Mouse (Mus musculus) forebrain, embryonic 10.5 days (tissue): ENCODE data around the gene Tmem178b. TPM values are rescaled to one million over a fixed set of nuclear protein-coding genes. Genes with fewer than 3 reads are reported as not detected.

ENCODE experiments used
- DNase-seq: peaks from one replicate; pipeline ENCODE4 v3.0.0-alpha.2; 2017; ENCODE audit warnings: low spot score; ENCODE audit errors: extremely low spot score
- H3K27ac ChIP-seq: fragments of 300-500 bp; sonication (generic); 2 replicates; pipeline ENCODE4 v1.5.1; 2016; ENCODE audit warnings: mild to moderate bottlenecking
- H3K27me3 ChIP-seq: fragments of 300-500 bp; sonication (generic); 2 replicates; pipeline ENCODE4 v1.6.1; 2016; ENCODE audit warnings: mild to moderate bottlenecking; ENCODE audit not compliant: poor library complexity, severe bottlenecking
- H3K36me3 ChIP-seq: fragments of 300-500 bp; sonication (generic); replicated peaks from 2 replicates; pipeline ENCODE4 v1.6.1; 2016; ENCODE audit warnings: mild to moderate bottlenecking, moderate library complexity
- H3K4me1 ChIP-seq: fragments of 300-500 bp; sonication (generic); 2 replicates; pipeline ENCODE4 v1.6.1; 2016
- H3K4me3 ChIP-seq: fragments of 300-500 bp; sonication (generic); 2 replicates; pipeline ENCODE4 v1.5.1; 2016; ENCODE audit warnings: mild to moderate bottlenecking, moderate library complexity
- H3K9me3 ChIP-seq: fragments of 300-500 bp; sonication (generic); 2 replicates; pipeline ENCODE4 v1.6.1; 2016; ENCODE audit warnings: mild to moderate bottlenecking, moderate library complexity
- WGBS: fragments of 180-500 bp; shearing (Covaris S2); methylation state at CpG from one replicate; pipeline ENCODE4 v1.1.7; 2016; 5-methylcytosine and 5-hydroxymethylcytosine counted together
- polyA plus RNA-seq: library from polyadenylated mRNA; unstranded; fragments of >200 nt; fragmentation: Nextera tagmentation; extraction: Ambion mirVana; gene quantifications from 2 replicates; pipeline ENCODE4 v1.2.1, GENCODE M21; 2016

Gene Tmem178b
- polyA plus RNA-seq, result 0.90 and 1.3 TPM in 2 replicates

- peak within 1 kb of the TSS; percentile 73 for H3K4me3 ChIP-seq
- DNase-seq, result peak; percentile 62
- H3K4me1 ChIP-seq, result peaks cover 35% of the 10 kb centered on the region
- WGBS, result under 1% methylated on average over 63 of the region's 63 CpGs
- H3K36me3 ChIP-seq, result no peaks in the 10 kb centered on the region
- peak within 1 kb of the TSS; percentile 83 for H3K27ac ChIP-seq
- H3K9me3 ChIP-seq, result no peaks in the 10 kb centered on the region
- H3K27me3 ChIP-seq, result peaks cover 66% of the 10 kb centered on the region
Observed at GRCm38 (mm10) chr6:39872901-39873591, at the start of gene Tmem178b. TSS of gene Tmem178b (plus strand) at chr6:39873271.

DNA sequence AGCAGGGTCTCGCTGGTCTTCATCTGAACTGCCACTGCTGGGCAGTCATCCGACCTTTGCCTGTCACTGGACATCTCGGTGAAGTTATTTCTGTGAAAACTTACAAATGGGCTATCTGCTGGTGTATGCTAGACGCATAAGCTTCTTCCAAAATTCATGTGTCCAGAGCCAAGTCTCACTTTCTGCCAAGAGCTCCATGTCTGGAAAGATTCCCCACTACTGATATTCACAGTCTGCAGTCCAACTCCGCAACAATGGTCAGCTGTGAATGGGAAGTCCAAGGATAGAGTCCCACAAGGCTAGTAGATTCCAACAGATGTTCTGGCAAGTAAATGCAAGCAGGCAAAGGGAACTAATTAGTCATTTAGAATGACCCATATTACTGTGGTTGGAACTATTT is 44.3 kb upstream of the Tmem178b start:
- Histone ChIP-seq H3K9me3 (no peaks in the 10 kb centered on the region), H3K4me3 (no peak overlapping the region), H3K27ac (no peak overlapping the region), H3K4me1 (no peaks in the 10 kb centered on the region), H3K27me3 (no peaks in the 10 kb centered on the region), H3K36me3 (no peaks in the 10 kb centered on the region)
- DNase-seq, result no peak
- 89% methylated on average over 5 of the region's 5 CpGs for WGBS

- no peaks in the 10 kb centered on the region for H3K4me1 ChIP-seq
- no peaks in the 10 kb centered on the region for H3K36me3 ChIP-seq
- no peak overlapping the region for H3K4me3 ChIP-seq
- H3K27me3 ChIP-seq, result no peaks in the 10 kb centered on the region
- DNase-seq, result no peak
- 0 out of 2 replicates have a peak, but pooled peaks cover 3% of the 10 kb centered on the region for H3K9me3 ChIP-seq
- 90% methylated on average over 14 of the region's 14 CpGs for WGBS
- H3K27ac ChIP-seq, result no peak overlapping the region
Observed at GRCm38 (mm10) chr6:39843698-39844342, 29.3 kb upstream of the Tmem178b start.

- H3K4me1 ChIP-seq, result no peaks in the 10 kb centered on the region
- H3K27me3 ChIP-seq, result no peaks in the 10 kb centered on the region
- WGBS, result 76% methylated on average over 2 of the region's 2 CpGs
- H3K36me3 ChIP-seq, result no peaks in the 10 kb centered on the region
- no peak overlapping the region for H3K4me3 ChIP-seq
- no peak overlapping the region for H3K27ac ChIP-seq
- H3K9me3 ChIP-seq, result 0 out of 2 replicates have a peak, but pooled peaks cover 3% of the 10 kb centered on the region
- no peak for DNase-seq
Observed at GRCm38 (mm10) chr6:39847538-39847937, 25.5 kb upstream of the Tmem178b start.

DNA sequence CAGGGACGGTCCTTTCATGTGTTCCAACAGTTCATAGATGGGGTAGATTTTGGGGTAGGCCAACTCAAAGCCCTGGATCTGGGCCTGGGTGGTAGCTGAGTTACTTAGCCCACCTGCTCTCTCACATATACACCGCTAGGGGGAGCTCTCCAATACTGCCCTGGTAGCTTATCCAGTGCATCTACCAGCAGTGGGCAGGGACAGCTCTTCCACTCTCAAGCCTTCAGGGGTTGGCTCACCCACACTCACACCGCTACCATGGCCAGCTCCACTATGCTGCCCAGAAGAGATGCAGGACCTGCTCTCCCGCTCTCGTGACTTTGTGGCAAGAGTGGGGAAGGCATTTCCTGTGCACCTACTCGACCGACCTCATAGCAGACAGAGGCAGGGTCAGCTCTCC is 24.3 kb upstream of the Tmem178b start:
- Histone ChIP-seq H3K27me3 (no peaks in the 10 kb centered on the region), H3K27ac (no peak overlapping the region), H3K4me1 (no peaks in the 10 kb centered on the region), H3K4me3 (no peak overlapping the region), H3K36me3 (no peaks in the 10 kb centered on the region), H3K9me3 (0 out of 2 replicates have a peak, but pooled peaks cover 2% of the 10 kb centered on the region)
- 54% methylated on average over 7 of the region's 7 CpGs for WGBS
- DNase-seq, result no peak

DNA sequence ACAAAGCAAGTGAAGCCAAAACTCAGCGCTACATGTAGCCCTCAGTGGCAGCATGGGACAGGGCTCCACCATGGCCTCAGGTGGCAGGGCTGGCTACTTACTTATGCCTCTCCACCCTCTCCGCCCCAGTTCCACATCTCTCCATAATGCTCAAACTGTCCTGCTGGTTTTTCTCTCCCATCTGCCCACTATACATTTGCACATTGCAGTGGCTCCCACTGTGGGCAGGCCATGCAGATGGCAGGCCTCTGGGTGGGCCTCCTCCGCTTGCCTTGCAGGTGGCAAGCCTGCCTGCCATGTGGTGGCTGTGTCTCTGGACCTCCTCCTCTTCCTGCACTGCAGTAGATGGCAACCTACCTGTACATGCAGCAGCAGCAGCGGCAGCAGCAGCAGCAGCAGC is 23.4 kb upstream of the Tmem178b start:
- Histone ChIP-seq H3K27me3 (no peaks in the 10 kb centered on the region), H3K4me1 (no peaks in the 10 kb centered on the region), H3K27ac (no peak overlapping the region), H3K4me3 (no peak overlapping the region), H3K36me3 (no peaks in the 10 kb centered on the region), H3K9me3 (no peaks in the 10 kb centered on the region)
- 92% methylated on average over 4 of the region's 4 CpGs for WGBS
- no peak for DNase-seq

GRCm38 (mm10) chr6:39870271-39871135 is 2.6 kb upstream of the Tmem178b start:
- Histone ChIP-seq H3K4me1 (peaks cover 35% of the 10 kb centered on the region), H3K9me3 (no peaks in the 10 kb centered on the region), H3K27ac (peak overlapping the region; percentile 74), H3K4me3 (peak overlapping the region; percentile 73), H3K36me3 (no peaks in the 10 kb centered on the region), H3K27me3 (peaks cover 66% of the 10 kb centered on the region)
- peak; percentile 61 for DNase-seq
- WGBS, result under 1% methylated on average over 28 of the region's 28 CpGs

GRCm38 (mm10) chr6:39871381-39872305 is 1.4 kb upstream of the Tmem178b start:
- H3K27ac ChIP-seq, result peak overlapping the region; percentile 83
- H3K27me3 ChIP-seq, result peaks cover 66% of the 10 kb centered on the region
- peak; percentile 61 for DNase-seq
- no peaks in the 10 kb centered on the region for H3K36me3 ChIP-seq
- under 1% methylated on average over 71 of the region's 71 CpGs for WGBS
- no peaks in the 10 kb centered on the region for H3K9me3 ChIP-seq
- peak overlapping the region; percentile 73 for H3K4me3 ChIP-seq
- peaks cover 35% of the 10 kb centered on the region for H3K4me1 ChIP-seq

GRCm38 (mm10) chr6:39872306-39872900 is 668 bp upstream of the Tmem178b start:
- Histone ChIP-seq H3K4me1 (peaks cover 35% of the 10 kb centered on the region), H3K36me3 (no peaks in the 10 kb centered on the region), H3K27me3 (peaks cover 66% of the 10 kb centered on the region), H3K9me3 (no peaks in the 10 kb centered on the region), H3K27ac (peak overlapping the region; percentile 83), H3K4me3 (peak overlapping the region; percentile 73)
- peak; percentile 64 for DNase-seq
- WGBS, result under 1% methylated on average over 39 of the region's 39 CpGs

GRCm38 (mm10) chr6:39875186-39875585 is 2.1 kb downstream of the Tmem178b start:
- H3K36me3 ChIP-seq, result no peaks in the 10 kb centered on the region
- no peak overlapping the region for H3K27ac ChIP-seq
- no peaks in the 10 kb centered on the region for H3K9me3 ChIP-seq
- DNase-seq, result no peak
- H3K4me1 ChIP-seq, result peaks cover 35% of the 10 kb centered on the region
- peaks cover 53% of the 10 kb centered on the region for H3K27me3 ChIP-seq
- no peak overlapping the region for H3K4me3 ChIP-seq
- 73% methylated on average over 4 of the region's 4 CpGs for WGBS

GRCm38 (mm10) chr6:39876444-39876843 is 3.4 kb downstream of the Tmem178b start:
- H3K4me1 ChIP-seq, result peaks cover 24% of the 10 kb centered on the region
- DNase-seq, result no peak
- 86% methylated on average over 3 of the region's 3 CpGs for WGBS
- H3K27ac ChIP-seq, result no peak overlapping the region
- H3K4me3 ChIP-seq, result no peak overlapping the region
- peaks cover 40% of the 10 kb centered on the region for H3K27me3 ChIP-seq
- H3K9me3 ChIP-seq, result no peaks in the 10 kb centered on the region
- H3K36me3 ChIP-seq, result no peaks in the 10 kb centered on the region
